Mouse (Mus musculus) stomach, postnatal 0 days (tissue): ENCODE measurements around the gene Pepd.

ENCODE experiments used
- CTCF ChIP-seq: IDR thresholded peaks from 2 replicates; pipeline ENCODE4 v1.5.1; 2016; ENCODE audit warnings: antibody characterized with exemption, low read depth, mild to moderate bottlenecking, moderate library complexity
- EP300 ChIP-seq: optimal IDR thresholded peaks from 2 replicates; pipeline ENCODE3; 2016; ENCODE audit warnings: antibody characterized with exemption

DNA sequence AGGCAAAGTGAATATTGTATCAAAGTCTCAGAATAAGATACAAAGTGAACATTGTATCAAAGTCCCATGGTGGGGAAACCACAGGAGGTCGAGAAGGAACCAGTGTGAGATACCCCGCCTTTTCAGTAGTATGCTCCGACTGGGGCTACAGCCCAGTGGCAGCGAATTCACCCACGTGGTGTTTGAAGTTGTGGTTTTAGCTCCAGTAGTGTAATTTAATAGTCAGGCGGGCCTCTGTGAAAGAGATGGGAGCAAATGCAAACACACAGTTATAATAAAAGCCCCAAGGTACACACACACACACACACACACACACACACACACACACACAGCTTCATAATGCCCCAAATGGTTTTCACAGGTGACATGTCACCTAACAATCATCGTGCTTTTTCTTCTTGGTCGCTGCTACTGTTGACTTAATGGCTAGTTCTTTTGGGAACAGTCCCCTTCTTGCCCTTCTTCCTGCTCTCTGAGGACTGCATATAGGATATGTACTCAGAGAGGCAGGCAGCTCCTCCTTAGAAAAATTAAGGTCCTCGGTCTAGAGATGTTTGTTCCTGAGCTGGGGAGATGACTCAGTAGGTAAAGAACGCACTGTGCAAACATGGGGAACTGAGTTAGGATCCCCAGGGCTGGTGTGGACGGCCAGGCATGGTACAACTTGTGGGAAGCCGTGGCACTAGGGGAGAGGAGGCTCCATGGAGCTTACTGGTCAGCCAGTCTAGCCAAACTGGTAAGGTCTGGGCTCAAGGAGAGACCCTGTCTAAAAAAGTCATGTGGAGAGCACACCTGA is 172.6 kb downstream of the Pepd start:
- TF ChIP-seq CTCF (no peak), EP300 (no peak)
